Mouse (Mus musculus): ENCODE data around the gene Calcoco1. TPM values are rescaled to one million over a fixed set of nuclear protein-coding genes. Genes with fewer than 3 reads are reported as not detected.

Gene Calcoco1
- 12.0 and 16.8 TPM in 2 replicates for total RNA-seq (2015)
- 9.2 and 10.8 TPM in 2 replicates for total RNA-seq (2017)

- ATAC-seq (replicated peaks; ENCODE audit: poor library complexity) = peak; percentile 98
These were observed at the start of gene Calcoco1 for GRCm38 (mm10) chr15:102721980-102722475. Gene Calcoco1 (minus strand): TSS chr15:102722178.

DNA sequence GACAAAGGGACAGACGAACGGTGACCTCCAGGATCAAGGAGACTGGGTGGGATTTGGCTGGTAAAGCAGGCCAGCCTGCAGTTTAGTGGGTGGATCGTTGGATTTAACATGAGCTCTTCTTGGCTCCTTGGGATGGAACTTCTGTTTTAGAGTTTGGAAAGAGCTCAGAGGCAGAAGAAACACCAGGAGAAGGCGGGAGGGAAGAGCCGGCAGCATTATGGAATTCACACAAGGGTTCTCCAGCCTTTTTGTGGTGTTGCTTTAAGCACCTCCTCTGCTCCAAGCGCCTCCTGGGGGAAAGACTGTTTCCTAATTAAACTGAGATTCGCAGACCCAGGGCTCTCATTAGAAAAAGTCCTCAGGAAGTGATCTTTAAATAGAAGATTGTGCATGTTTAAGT is 48.9 kb upstream of the Calcoco1 start:
- ATAC-seq (replicated peaks; ENCODE audit: poor library complexity) = no peak

GRCm38 (mm10) chr15:102765207-102765606 is 43.2 kb upstream of the Calcoco1 start:
- no peak for ATAC-seq (replicated peaks; ENCODE audit: poor library complexity)

DNA sequence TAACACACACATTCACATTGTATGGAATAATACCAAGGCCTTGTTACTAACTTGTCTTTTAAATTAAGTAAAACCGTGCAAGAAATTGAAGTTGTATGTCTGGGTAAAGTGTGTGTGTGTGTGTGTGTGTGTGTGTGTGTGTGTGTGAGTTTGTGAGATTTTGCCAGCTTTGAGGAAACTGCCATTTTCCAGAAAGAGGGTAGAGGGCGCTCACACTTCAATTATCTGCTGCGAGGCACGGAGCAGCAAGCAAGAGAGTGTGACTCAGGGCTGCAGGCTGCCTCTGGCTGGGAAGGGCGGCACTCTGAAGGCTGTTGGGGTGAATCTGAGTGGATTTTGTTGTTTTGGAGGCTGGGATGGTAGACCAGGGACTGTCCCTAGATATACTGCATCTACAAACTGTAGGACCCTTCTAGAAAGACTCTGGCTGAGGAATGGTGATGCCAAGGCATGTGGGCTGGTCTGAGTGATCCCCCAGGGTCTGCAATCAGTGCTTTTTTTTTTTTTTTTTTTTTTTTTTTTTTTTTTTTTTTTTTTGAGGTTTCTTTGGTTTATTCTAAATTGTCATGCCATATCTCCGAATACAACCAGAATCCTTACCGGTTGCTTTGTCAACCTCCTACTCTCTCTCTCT is 39.9 kb upstream of the Calcoco1 start:
- peak; percentile 95 for ATAC-seq (replicated peaks; ENCODE audit: poor library complexity)

DNA sequence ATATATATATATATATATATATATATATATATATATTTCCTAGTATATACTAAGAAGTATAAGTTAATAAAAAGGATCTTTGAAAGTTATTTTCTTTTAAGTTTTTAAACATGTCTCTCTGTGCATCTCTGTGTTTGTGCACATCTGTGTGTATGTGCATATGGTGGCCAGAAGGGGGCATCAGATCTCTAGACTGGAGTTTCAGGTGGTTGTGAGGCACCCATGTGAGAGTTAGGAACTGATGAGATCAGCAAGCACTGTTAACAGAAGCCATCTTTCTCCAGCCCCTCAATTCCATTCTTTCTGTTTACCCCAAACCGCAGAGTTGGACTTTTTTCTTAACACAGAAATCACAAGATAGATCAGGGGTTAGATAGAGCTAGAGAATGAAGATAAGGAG is 35.7 kb upstream of the Calcoco1 start:
- no peak for ATAC-seq (replicated peaks; ENCODE audit: poor library complexity)

DNA sequence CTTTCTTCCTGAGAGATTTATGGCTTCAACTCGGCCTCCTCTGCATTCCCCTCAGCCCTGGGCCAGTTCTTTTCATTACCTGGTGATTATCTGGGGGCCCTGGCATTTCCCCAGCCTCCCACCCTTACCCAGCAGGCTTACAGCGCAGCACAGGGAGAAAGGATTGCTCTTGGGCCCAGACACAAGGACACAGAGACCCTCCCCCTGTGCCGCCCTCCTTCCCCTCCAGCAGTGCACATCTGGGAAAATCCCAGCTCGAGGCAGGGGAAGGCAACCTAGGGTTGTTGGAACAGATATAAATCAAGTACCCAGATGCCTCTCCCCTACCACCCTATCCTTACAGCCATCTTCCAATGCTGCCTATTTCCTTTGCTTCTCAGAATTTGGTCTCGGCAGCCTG is 33.1 kb upstream of the Calcoco1 start:
- ATAC-seq (replicated peaks; ENCODE audit: poor library complexity) = no peak

DNA sequence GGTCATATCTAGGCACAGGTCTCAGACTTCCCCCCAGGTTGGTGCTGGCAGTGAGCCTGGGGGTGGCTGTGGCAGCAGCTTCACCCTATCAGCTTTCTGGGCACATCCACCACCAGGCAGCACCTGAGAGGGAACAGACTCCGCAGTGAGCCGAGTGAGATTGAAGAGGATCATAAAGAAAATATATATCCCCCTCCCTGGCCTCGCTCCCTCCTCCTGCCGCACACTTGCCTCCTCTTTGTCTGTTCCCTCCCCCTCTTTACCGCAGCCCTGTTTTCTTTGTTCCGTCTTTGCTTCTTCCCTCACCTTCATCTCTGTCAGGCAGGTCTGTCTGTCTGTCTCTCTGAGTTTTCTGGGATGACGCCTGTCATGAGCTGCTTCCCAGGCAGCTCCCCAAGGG is 32.4 kb upstream of the Calcoco1 start:
- no peak for ATAC-seq (replicated peaks; ENCODE audit: poor library complexity)

DNA sequence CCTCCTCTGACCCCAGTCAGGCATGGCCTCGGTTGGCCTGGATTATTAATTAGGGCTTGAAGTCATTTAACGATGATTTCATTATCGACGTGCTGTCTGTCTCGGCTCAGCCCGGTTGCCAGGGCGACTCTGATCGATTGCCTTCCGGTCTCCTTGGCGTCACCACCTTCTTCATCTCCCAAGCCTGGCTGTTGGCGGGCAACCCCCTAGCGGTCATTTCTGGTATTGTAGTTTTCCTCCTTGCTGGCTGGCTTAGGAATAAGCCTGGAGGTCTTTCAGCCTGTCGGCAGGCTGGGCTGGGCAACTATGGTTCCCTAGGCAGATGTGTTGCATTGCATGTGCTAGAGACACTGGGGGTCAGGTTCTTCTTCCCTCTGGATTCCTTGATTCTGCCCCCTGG is 31.2 kb upstream of the Calcoco1 start:
- ATAC-seq (replicated peaks; ENCODE audit: poor library complexity) = peak; percentile 78

GRCm38 (mm10) chr15:102752164-102752563 is 30.2 kb upstream of the Calcoco1 start:
- ATAC-seq (replicated peaks; ENCODE audit: poor library complexity) = no peak

DNA sequence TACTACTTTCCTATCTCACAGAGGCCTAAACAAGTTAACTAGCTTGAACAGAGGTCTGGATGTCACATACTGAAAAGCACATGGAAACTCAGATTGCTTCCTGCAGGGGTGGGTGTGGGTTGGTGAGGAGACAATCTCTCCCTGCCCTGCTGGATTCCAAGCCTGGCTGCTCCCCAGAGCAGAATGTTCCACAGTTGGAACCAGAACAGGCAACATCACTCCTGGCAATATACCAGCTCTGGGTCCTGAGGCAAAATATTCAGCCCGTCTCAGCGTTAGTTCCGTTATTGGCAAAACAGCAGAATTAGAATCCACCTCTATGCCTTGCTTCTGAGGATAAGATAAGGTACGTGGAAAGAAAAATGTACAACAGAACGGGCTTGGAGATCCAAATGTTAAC is 28.3 kb upstream of the Calcoco1 start:
- no peak for ATAC-seq (replicated peaks; ENCODE audit: poor library complexity)

DNA sequence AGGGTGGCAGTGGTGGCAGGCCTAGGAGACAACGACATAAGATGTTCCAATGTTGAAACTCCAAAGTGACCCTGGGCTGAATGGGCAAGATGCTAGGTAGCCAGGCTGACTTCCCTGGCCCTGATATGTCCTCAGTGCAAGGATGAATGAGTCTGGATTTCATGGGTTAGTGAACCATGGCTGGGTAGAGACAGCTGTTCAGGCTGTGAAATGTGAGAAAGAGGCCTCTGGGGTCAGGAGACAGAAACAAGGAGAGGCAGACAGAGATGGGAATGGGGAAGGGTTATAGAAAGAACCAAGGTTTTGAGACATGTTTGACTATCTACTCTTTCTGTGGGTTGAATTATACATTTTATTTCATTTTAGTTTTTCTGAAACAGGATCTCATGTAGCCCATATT is 27.1 kb upstream of the Calcoco1 start:
- ATAC-seq (replicated peaks; ENCODE audit: poor library complexity) = no peak

- no peak for ATAC-seq (replicated peaks; ENCODE audit: poor library complexity)
These were observed 25.9 kb upstream of the Calcoco1 start for GRCm38 (mm10) chr15:102747853-102748252.

- ATAC-seq (replicated peaks; ENCODE audit: poor library complexity) = no peak
These were observed 25.3 kb upstream of the Calcoco1 start for GRCm38 (mm10) chr15:102747286-102747640.

DNA sequence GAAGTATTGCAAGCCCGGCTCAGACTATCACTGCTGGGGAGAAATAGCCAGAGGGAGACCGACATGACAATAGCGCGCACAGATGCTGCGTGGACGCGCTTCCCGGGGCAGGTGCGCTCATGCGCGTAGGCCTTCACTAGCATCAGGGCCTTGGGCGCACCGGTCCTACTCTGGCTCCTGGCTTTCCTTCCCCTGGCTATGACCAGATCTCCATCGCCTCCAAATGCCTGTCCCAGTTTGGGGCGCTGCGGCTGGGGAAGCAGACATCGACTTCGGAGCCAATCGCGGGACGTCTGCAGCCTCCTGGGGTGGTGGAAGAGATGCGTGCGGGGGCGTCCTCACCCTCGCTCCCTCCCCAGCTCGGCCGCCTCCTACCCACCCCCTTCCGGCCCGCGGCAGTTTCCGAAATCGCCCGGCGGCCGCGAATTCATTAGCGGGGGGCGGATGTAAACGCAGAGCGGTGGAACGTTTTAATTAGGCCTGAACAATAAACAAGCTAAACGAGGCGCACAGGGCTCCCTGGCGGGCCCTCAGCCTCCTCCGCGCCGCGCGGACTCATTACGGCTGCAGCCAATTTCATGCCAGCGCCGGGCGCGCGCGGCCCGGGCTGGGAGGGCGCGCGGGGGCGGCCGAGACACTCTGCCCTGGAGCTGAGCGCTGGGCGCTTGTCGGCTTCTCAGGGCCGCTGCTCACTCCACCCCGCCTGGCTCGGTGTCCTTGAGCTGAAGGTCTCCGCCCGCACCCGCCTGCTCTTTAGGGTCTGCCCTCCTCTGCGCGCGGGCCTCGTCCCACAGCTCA is 24.7 kb upstream of the Calcoco1 start:
- no peak for ATAC-seq (replicated peaks; ENCODE audit: poor library complexity)

- ATAC-seq (replicated peaks; ENCODE audit: poor library complexity) = no peak
These were observed 24.1 kb upstream of the Calcoco1 start for GRCm38 (mm10) chr15:102746126-102746487.

- no peak for ATAC-seq (replicated peaks; ENCODE audit: poor library complexity)
These were observed 23.4 kb upstream of the Calcoco1 start for GRCm38 (mm10) chr15:102745387-102745786.

DNA sequence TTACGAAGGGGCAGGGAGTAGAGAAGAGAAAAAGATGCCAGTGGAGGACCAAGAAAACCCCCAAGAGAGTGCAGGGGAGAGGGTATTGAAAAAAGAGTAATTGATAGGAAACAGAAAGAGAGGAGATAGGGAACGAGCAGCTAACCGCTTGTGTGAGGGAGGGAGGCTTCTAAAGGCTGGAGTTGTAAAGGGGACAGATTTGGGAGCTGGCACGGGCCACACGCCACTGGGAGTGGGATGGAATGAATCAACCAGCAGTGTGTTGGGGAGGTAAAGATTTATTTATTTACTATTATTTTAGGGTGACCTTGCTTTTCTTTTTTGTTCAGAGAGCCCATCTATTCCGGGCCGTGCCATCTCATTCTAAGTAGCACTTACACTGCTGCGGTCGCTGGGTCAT is 22.9 kb upstream of the Calcoco1 start:
- ATAC-seq (replicated peaks; ENCODE audit: poor library complexity) = no peak

GRCm38 (mm10) chr15:102744416-102744815 is 22.4 kb upstream of the Calcoco1 start:
- ATAC-seq (replicated peaks; ENCODE audit: poor library complexity) = no peak

DNA sequence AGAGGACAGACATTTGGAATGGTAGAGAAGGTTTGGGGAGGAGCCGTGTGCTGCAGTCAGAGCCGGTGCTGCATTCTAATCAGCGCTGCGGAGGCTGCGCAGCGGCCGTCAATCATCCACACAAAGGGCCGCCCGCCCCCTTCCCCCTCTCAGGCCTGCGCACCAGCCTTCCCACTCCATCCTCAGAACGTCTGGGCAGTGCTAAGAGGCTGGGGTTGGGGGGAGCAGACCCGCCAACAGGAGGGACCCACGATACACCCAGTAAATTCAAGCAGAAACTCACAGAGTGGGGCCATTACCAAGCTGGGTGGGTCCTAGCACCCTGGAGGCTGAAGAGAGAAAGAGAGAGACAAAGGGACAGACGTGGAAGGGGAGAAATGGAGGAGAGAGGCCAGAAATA is 22.0 kb upstream of the Calcoco1 start:
- no peak for ATAC-seq (replicated peaks; ENCODE audit: poor library complexity)

DNA sequence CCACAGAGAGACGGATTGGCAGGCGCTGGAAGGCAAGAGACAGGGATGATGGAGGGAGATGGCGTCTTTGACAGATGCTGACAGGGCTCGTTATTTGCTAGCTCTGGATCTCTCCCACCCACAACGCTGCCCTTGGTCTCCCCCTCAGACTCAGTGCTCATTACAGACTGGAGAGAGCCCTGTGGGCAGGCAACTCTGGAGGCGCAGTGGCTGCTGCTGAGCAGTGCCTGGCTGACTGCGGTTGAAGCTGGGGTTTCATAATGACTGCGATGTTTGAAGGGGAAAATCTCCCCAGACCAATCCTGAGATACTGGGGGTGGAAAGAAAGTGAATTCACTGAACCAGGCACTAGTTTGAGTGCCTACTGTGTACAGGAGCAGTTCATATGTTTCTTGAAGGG is 21.2 kb upstream of the Calcoco1 start:
- no peak for ATAC-seq (replicated peaks; ENCODE audit: poor library complexity)

DNA sequence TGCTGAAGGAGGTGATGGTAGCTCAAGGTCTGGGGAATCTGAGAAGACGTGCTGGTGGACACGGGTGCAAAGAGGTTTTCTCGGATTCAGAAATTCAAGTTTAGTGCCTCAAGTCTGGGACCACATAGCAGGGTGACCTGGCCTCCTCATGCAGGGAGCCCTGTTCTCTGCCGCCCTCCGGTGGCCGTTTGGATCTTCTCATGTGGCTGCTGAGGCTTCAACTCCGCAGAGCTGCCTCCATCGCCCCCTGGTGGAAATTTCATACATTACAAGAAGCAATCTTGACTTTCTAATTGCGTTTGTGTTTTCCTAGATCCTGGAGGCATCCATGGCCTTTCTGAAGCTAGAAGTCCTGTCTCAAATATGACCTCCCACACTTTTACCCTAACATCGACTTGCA is 20.6 kb upstream of the Calcoco1 start:
- peak; percentile 92 for ATAC-seq (replicated peaks; ENCODE audit: poor library complexity)

- ATAC-seq (replicated peaks; ENCODE audit: poor library complexity) = peak; percentile 63
These were observed 17.7 kb upstream of the Calcoco1 start for GRCm38 (mm10) chr15:102739520-102740297.

Measured in megakaryocyte progenitor cell, adult 5-6 weeks (primary cell).